Mouse (Mus musculus) heart, adult 9 months (tissue): ENCODE results near the gene Gpbar1.
"Not testable (repeated sequence)": the region's sequence is repeated elsewhere in the genome, so short reads cannot be mapped to it uniquely, and the experiment has no call there.

Experiments used
- DNase-seq, 2 experiments: peaks; one replicate each; pipeline ENCODE4 v3.0.0; 2022; ENCODE audit warnings: low spot score in 2 of 2

Gpbar1 gene

DNA sequence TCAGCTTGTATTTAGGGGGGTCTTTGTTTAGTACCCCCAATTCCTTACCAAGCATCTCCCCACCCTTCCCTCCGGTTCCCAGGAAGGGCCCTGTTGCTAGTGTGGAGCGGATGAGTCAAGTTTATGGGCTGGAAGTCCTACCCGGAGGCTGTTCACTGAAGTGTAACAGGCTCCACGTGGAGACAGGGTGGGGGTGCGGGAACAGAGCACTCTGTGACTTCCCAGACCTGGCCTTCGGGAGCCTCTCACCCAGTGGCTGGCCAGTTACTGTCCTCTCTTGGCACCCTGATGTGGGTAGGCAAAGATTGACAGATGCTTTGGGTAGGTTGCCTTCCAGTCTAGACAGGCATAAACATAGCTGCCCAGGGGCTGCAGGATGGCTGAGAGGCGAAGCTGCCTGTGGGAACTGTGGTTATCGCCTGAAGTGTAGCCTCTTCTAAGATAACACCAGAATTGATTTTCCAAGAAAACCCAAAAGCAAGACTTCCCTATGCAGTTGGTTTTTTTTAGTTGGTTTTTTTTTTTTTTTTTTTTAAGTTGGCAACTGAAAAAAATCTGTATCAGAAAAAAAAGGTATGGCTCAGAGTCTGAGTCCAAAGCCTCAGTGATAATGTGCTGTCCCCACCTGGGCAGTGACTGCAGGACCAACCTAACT lies 340 bp upstream of the Gpbar1 start:
- DNase-seq, result no peak

DNA sequence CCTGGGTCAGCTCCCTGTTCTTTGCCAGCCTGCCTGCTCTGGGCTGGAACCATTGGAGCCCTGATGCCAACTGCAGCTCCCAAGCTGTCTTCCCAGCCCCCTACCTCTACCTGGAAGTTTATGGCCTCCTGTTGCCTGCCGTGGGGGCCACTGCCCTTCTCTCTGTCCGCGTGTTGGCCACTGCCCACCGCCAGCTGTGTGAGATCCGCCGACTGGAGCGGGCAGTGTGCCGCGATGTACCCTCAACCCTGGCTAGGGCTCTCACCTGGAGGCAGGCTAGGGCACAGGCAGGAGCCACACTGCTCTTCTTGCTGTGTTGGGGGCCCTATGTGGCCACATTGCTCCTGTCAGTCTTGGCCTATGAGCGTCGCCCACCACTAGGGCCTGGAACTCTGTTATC lies 638 bp downstream of the Gpbar1 start:
- DNase-seq, result no peak

DNA sequence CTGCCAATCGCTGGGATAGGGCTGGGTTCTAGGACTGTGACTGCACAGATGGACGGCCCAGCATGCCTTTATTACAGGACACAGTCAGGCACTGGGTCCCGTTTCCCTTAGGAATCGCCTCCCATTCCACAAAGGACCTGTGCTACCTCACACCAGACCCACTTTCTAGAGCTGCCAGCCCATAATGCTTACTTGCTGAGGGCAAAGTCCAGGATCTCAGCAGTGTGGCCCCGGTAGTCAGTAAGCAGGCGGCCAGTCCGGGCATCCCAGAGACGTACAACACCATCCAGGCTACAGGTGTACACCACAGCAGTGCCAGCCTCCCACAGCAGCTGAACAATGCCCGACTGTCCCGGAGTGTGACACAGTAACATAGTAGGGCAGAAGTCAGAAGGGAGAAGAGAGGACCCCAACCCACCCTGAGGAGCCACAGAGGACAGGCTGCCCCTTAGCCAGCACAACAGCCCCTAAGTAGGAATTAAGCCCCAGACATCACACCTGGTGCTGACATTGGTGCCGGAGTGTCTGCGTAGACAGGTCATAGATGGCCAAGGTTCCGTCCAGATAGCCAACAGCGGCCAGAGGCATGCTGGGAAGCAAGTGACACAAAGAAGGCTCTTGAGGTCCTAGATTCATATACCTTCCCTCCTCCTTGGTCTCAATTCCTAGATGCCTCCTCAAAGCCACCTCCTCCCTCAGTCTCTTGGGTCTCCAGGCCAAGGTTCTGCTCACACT lies 2.4 kb downstream of the Gpbar1 start:
- DNase-seq, result no peak

DNA sequence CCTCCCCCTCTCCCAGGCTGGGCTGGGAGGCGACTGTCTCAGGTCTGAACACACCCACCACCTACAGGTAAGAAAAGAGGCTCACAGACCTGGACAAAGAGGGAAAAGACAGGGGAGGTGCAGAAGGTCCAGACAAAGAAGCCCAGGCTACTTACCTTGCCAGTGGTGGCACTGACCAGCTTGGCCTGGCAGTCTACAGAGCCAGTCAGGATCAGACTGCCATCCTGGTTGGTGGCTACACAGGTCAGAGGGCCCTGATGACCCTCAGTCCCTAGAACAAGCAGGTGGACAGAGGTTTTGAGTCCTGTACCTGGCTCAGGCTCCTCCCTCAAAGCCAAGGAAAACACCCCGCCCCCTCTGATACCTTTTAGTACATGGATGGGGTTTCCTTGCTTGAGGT lies 3.0 kb downstream of the Gpbar1 start:
- DNase-seq, result no peak

- no peak for DNase-seq
Observed at GRCm38 (mm10) chr1:74281886-74282285, 3.5 kb downstream of the Gpbar1 start.

GRCm38 (mm10) chr1:74282896-74283625 lies 4.7 kb downstream of the Gpbar1 start:
- no peak for DNase-seq

GRCm38 (mm10) chr1:74283686-74284463 lies 5.5 kb downstream of the Gpbar1 start:
- DNase-seq, result peak in 1 of 2 experiments; percentile 62

GRCm38 (mm10) chr1:74284543-74285160 lies 6.3 kb downstream of the Gpbar1 start, which contains the start of the genes Aamp and Pnkd:
Aamp (minus strand) TSS chr1:74284738.
Pnkd (plus strand) TSS chr1:74284930.
- DNase-seq, result peak; percentile 100

- no peak for DNase-seq
Observed at GRCm38 (mm10) chr1:74285212-74286010, 7.1 kb downstream of the Gpbar1 start.

DNA sequence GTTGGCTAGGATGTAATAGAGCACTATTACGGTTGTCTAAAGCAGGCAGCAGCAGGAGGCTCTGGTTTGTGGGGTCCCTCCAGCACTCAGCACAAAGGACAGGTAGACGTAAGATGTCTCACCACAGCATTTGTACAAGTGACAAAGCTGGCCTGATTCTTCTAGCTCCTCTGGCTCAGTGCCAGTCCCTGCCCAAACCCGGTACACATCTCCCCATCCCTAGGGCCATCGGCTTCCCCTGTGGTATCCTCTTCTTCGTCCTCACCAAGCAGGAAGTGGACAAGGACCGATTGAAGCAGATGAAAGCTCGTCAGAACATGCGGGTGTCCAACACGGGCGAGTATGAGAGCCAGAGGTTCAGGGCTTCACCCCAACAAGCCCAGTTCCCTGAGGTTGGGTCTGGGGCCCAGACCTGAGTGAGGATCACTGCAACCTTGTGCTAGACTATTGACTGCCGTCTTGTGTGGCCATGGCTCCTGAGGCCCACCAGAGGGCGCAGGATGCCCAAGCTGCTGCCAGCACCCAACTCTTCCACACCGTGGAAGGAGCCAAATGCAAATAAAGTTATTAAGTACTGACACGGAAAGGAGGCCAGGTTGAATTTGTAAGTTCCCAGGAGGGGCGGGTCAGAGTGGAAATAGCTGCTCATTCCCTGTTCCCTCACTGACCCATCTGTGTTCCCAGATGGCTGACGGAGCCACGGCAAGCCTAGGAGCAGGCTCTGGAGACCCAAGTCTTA lies 8.7 kb downstream of the Gpbar1 start:
- not testable (repeated sequence) for DNase-seq

DNA sequence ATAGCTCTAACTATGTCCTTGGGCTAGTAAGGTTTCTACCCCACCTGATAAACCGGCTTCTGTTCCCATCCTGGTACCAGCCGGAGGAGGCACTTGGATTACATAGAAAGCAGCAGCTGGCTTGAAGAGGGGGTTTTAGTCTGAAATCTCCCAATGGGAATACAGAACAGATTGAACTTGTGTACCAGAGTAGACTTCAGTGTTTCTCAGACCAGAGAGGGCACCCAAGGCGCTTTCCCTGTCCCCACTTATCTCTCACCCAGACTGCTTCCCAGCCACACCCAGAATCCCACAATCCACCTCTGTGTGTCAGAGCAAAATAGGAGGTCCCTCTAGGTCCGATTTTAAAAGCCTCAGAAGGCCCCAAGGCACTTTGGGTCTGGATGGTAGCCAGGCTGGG lies 10.0 kb downstream of the Gpbar1 start:
- no peak for DNase-seq

DNA sequence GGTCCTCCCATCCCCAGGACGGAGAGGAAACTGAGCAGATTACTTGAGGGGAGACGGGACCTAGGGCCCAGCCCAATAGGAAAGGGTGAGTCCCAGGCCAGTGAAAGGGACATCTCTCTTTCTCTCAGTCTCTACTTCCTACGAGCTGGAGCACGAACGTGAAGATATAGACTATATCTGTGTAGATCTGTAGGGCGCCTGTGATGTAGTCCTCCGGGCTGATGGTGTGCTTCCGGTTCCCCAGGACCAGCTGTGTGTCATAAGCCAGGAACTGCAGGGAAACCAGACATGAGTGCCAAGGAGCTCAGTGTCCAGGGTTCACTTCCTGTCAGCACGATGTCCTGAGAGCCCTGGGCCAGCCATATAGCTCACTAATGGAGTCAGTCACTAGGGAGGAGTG lies 10.9 kb downstream of the Gpbar1 start:
- DNase-seq, result no peak

- no peak for DNase-seq
Observed at GRCm38 (mm10) chr1:74289740-74290139, 11.4 kb downstream of the Gpbar1 start.

- DNase-seq, result no peak
Observed at GRCm38 (mm10) chr1:74290141-74290540, 11.8 kb downstream of the Gpbar1 start.

- no peak for DNase-seq
Observed at GRCm38 (mm10) chr1:74292331-74293020, 14.1 kb downstream of the Gpbar1 start.

GRCm38 (mm10) chr1:74293306-74293960 lies 15.1 kb downstream of the Gpbar1 start:
- DNase-seq, result no peak

DNA sequence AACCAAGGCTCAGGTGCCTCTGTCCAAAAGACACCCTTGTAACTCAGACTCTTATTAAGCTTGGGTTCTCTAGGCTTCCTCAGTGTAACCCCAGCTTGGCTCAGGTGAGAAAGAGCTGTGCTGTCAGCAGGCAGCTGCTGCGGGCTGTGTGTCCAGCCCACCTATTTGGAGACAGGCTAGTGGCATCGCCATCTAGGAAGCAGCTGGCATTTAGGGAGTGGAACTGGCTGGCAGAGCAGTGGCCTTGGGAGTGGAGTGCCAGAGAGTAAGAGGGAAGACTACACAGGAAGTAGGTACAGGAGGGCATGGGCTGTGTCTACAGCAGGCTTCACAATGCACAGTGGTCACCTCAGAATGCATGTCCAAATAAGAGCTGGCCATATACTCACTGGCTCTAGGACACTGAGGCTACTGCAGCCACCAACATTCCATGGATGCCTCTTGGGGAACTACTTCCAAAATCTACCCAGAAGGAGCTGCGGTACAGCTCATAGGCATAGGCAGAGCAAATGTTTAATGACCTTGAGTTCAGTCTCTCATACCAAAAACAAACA lies 15.8 kb downstream of the Gpbar1 start:
- no peak for DNase-seq

DNA sequence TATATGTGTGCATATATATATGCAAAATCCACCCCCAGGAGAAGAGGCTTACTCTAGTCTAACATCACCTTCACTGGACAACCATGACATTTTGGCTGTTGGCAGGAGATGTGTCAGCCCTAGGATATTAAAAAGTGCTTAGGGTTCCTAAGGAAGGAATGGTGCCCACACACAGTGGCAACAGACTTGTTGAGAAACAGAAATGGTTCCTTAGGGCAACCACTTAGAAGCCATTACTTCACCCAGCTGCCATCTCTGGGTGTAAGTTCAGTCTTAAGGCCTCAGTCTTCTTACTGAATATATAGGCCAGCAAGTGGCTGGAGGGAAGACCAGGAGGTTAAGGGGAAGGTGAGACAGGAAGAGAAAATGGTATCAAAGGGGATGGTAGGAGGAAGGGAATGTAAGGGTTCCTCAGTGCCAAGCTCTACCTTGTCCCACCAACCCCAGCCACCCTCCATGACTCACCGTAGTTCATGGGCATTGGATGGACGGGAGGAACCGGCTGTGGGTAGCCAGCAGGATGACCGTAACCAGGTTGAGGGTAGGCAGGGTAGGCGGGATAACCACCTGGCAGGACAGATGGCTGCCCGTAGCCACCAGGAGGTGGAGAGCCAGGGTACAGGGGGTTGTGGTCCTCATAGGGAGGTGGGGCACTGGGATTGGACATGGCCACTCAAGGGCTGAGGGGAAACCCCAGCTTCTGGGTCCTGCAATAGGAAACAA lies 16.5 kb downstream of the Gpbar1 start:
- DNase-seq, result no peak
